8 mouse cellular contexts compared by ENCODE assay signal in genomic region chr3:108401692-108402527, GRCm38 (mm10). TPM values are rescaled to one million over a fixed set of nuclear protein-coding genes. Genes with fewer than 3 reads are reported as not detected.
DNase-seq lines count a peak whose midpoint lies in the region; ATAC-seq lines count a peak whose summit lies in the region.

No protein-coding gene starts in this region.

- 34% methylated on average over 22 of the region's 22 CpGs for WGBS in hindbrain, embryonic 15.5 days

- peaks cover 73% of the 10 kb centered on the region for H3K36me3 ChIP-seq in hindbrain, embryonic 15.5 days

- H3K4me1 ChIP-seq in hindbrain, embryonic 15.5 days (replicated peaks), result peaks cover 30% of the 10 kb centered on the region

- no peak overlapping the region for H3K4me2 ChIP-seq in hindbrain, embryonic 15.5 days

- peak; percentile 96 for DNase-seq in T-cell, adult 2 months (ENCODE audit: low spot score)
- peak; percentile 90 to 95 for DNase-seq in cerebellum, postnatal 36 days
- DNase-seq in frontal cortex, postnatal 36 days (ENCODE audit: low spot score in 2 of 2), result peak; percentile 80 to 83
- DNase-seq in left cerebral cortex, adult 18-20 months (ENCODE audit: low spot score in 2 of 2), result peak; percentile 78 to 79
- peak; percentile 85 for DNase-seq in right cerebral cortex, adult 18-20 months
- DNase-seq in urinary bladder, adult 2 months (ENCODE audit: low spot score), result peak; percentile 78

- H3K27ac ChIP-seq in hindbrain, embryonic 15.5 days (replicated peaks), result peak overlapping the region; percentile 64

- no peak overlapping the region for H3K9ac ChIP-seq in hindbrain, embryonic 15.5 days

- no peaks in the 10 kb centered on the region for H3K9me3 ChIP-seq in hindbrain, embryonic 15.5 days

- peak; percentile 72 for ATAC-seq in hindbrain, embryonic 15.5 days (ENCODE audit: low FRiP score, low read depth)
- peak; percentile 97 for ATAC-seq in megakaryocyte, adult 5-6 weeks (ENCODE audit: poor library complexity, severe bottlenecking)

- H3K27me3 ChIP-seq in hindbrain, embryonic 15.5 days, result no peaks in the 10 kb centered on the region

- H3K4me3 ChIP-seq in hindbrain, embryonic 15.5 days, result no peak overlapping the region

RNA-seq across cellular contexts. Expression of gene Celsr2, which starts 13.4 kb away (rescaled TPM):
- 43.1 and 44.9 TPM in 2 replicates for polyA plus RNA-seq in hindbrain, embryonic 15.5 days (2015; fragmentation: Nextera tagmentation; extraction: Ambion mirVana)
- 100 to 1,000 TPM; 148 to 155 TPM for total RNA-seq in left cerebral cortex, adult 18-20 months (2021)
- total RNA-seq in megakaryocyte, adult 5-6 weeks (2015), result 0.75 and 0.94 TPM in 2 replicates
- 0.22 and 0.81 TPM in 2 replicates for total RNA-seq in megakaryocyte, adult 5-6 weeks (2017)
- polyA plus RNA-seq in urinary bladder, adult 2 months (2012; rRNA removed), result 4.6 and 7.2 TPM in 2 replicates

RNA-seq across cellular contexts. Expression of gene Psrc1, which starts 18.3 kb away (rescaled TPM):
- 11.5 and 14.5 TPM in 2 replicates for polyA plus RNA-seq in hindbrain, embryonic 15.5 days (2015; fragmentation: Nextera tagmentation; extraction: Ambion mirVana)
- total RNA-seq in left cerebral cortex, adult 18-20 months (2021), result 10 to 100 TPM; 17.8 to 18.1 TPM
- total RNA-seq in megakaryocyte, adult 5-6 weeks (2015), result 11.9 and 12.2 TPM in 2 replicates
- total RNA-seq in megakaryocyte, adult 5-6 weeks (2017), result 12.8 and 15.4 TPM in 2 replicates
- 4.0 and 4.4 TPM in 2 replicates for polyA plus RNA-seq in urinary bladder, adult 2 months (2012; rRNA removed)

RNA-seq across cellular contexts. Expression of gene Mybphl, which starts 37.2 kb away (rescaled TPM):
- polyA plus RNA-seq in hindbrain, embryonic 15.5 days (2015; fragmentation: Nextera tagmentation; extraction: Ambion mirVana), result 0.35 and 0.50 TPM in 2 replicates
- total RNA-seq in left cerebral cortex, adult 18-20 months (2021), result under 1 TPM; 0.26 to 0.49 TPM
- total RNA-seq in megakaryocyte, adult 5-6 weeks (2015), result not detected in 2 replicates
- total RNA-seq in megakaryocyte, adult 5-6 weeks (2017), result not detected in 2 replicates
- polyA plus RNA-seq in urinary bladder, adult 2 months (2012; rRNA removed), result not detected in 2 replicates

RNA-seq across cellular contexts. Expression of gene Sars, which starts 43.1 kb away (rescaled TPM):
- polyA plus RNA-seq in hindbrain, embryonic 15.5 days (2015; fragmentation: Nextera tagmentation; extraction: Ambion mirVana), result 197 and 219 TPM in 2 replicates
- 100 to 1,000 TPM; 244 to 258 TPM for total RNA-seq in left cerebral cortex, adult 18-20 months (2021)
- 19.2 and 19.9 TPM in 2 replicates for total RNA-seq in megakaryocyte, adult 5-6 weeks (2015)
- 241 and 283 TPM in 2 replicates for total RNA-seq in megakaryocyte, adult 5-6 weeks (2017)
- 64.1 and 86.7 TPM in 2 replicates for polyA plus RNA-seq in urinary bladder, adult 2 months (2012; rRNA removed)

Comparison
In these comparisons a context has a peak if more than half of its experiments do, and no peak if none do; other contexts are left out.
1. RNA of gene Celsr2, which starts 13.4 kb away (total RNA-seq): 148 to 155 TPM in left cerebral cortex, adult 18-20 months; 0.22 to 0.94 TPM in megakaryocyte, adult 5-6 weeks; every median in the first group is over 10 times any median in the second.
2. Peak in every context shown above with its lines, with median percentiles within 50 percentile points of each other: DNase-seq.